In the genomic region with DNA sequence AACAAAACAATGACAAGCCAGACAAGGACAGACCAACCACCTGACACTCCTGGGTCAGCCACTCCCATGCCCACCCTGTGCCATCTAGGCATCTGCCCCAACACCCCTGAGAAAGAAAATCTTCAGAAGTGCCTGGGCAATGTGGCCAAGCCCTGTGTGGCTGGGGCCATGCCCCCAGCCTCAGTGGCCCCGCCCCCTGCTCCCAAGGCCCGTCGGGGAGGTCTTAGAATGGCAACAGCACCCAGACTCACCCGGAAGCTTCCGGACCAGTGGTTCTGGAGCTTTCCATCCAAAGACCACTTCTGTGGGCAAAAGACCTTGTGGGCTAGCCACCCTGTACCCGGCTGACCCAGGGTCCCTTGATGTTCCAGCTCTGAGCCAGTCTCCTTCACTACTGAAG, we compare ENCODE assay signal across 13 mouse cellular contexts. TPM values are rescaled to one million over a fixed set of nuclear protein-coding genes. Genes with fewer than 3 reads are reported as not detected.
"Had no signal": no experiment of that assay in that cellular context is flagged by ENCODE, and none has a peak within 500 bp of the region (broad histone marks: within the 10 kb centered on the region; RNA-seq: fewer than 3 reads in every experiment).

No protein-coding gene starts in this region.

- H3K4me3 ChIP-seq: kidney, embryonic 15.5 days; left cerebral cortex, adult 2 months; limb, embryonic 15.5 days; liver, embryonic 12.5 days; midbrain, embryonic 15.5 days; neural tube, embryonic 12.5 days had no signal

- ATAC-seq: liver, embryonic 12.5 days; midbrain, embryonic 15.5 days had no signal

- DNase-seq: kidney, adult 18-20 months; kidney, postnatal 14 days; lung, embryonic 14.5 days; lung, postnatal 14 days; thymus, postnatal 14 days had no signal

- H3K4me1 ChIP-seq: liver, embryonic 12.5 days had no signal

- H3K27ac ChIP-seq: kidney, embryonic 15.5 days; left cerebral cortex, adult 2 months; limb, embryonic 15.5 days; liver, embryonic 12.5 days; midbrain, embryonic 15.5 days; neural tube, embryonic 12.5 days; stomach, postnatal 0 days had no signal

- H3K27me3 ChIP-seq: kidney, embryonic 15.5 days; limb, embryonic 15.5 days; liver, embryonic 12.5 days; midbrain, embryonic 15.5 days; neural tube, embryonic 12.5 days had no signal

- H3K9ac ChIP-seq: kidney, embryonic 15.5 days; limb, embryonic 15.5 days; liver, embryonic 12.5 days; lung, embryonic 14.5 days; midbrain, embryonic 15.5 days; neural tube, embryonic 12.5 days had no signal

- H3K9me3 ChIP-seq: kidney, embryonic 15.5 days; limb, embryonic 15.5 days; liver, embryonic 12.5 days; midbrain, embryonic 15.5 days; neural tube, embryonic 12.5 days had no signal

- H3K36me3 ChIP-seq: kidney, embryonic 15.5 days; limb, embryonic 15.5 days; liver, embryonic 12.5 days; midbrain, embryonic 15.5 days; neural tube, embryonic 12.5 days had no signal

- H3K4me2 ChIP-seq: kidney, embryonic 15.5 days; limb, embryonic 15.5 days; liver, embryonic 12.5 days; lung, embryonic 14.5 days; midbrain, embryonic 15.5 days; neural tube, embryonic 12.5 days had no signal

RNA-seq across cellular contexts. Expression of a gene that starts 35.4 kb away (rescaled TPM):
- total RNA-seq: monocyte, adult 5-6 weeks had no signal
